In genomic region chr19:23382396-23382795, GRCm38 (mm10) we compare ENCODE assay signal across 16 mouse cellular contexts.
"Had no signal": no experiment of that assay in that cellular context is flagged by ENCODE, and none has a peak within 500 bp of the region (broad histone marks: within the 10 kb centered on the region; RNA-seq: fewer than 3 reads in every experiment).

No protein-coding gene starts in this region.

- DNase-seq: liver, postnatal 0 days; lung, adult 2 months; lung, postnatal 14 days; lung, postnatal 36 days; right cerebral cortex, postnatal 14 days; thymus, adult 18-20 months; thymus, postnatal 14 days; thymus, postnatal 36 days had no signal

- H3K4me3 ChIP-seq: lung, embryonic 15.5 days; megakaryocyte, embryonic 14.5 days; midbrain, embryonic 13.5 days; midbrain, embryonic 15.5 days; neural tube, embryonic 12.5 days had no signal

- H3K9ac ChIP-seq: liver, postnatal 0 days; lung, embryonic 15.5 days; midbrain, embryonic 13.5 days; midbrain, embryonic 15.5 days; neural tube, embryonic 12.5 days had no signal

- H3K27me3 ChIP-seq: lung, embryonic 15.5 days; midbrain, embryonic 13.5 days; midbrain, embryonic 15.5 days; neural tube, embryonic 12.5 days had no signal

- H3K4me1 ChIP-seq: megakaryocyte, embryonic 14.5 days; neural tube, embryonic 12.5 days had no signal

- H3K9me3 ChIP-seq: lung, embryonic 15.5 days; megakaryocyte, embryonic 14.5 days; midbrain, embryonic 13.5 days; midbrain, embryonic 15.5 days; neural tube, embryonic 12.5 days had no signal

- H3K4me2 ChIP-seq: lung, embryonic 15.5 days; midbrain, embryonic 11.5 days; midbrain, embryonic 13.5 days; midbrain, embryonic 15.5 days; neural tube, embryonic 12.5 days had no signal

- ATAC-seq: liver, postnatal 0 days; lung, postnatal 0 days; midbrain, embryonic 13.5 days; midbrain, embryonic 15.5 days had no signal

- H3K27ac ChIP-seq: lung, embryonic 15.5 days; macrophage; midbrain, embryonic 13.5 days; midbrain, embryonic 15.5 days; neural tube, embryonic 12.5 days had no signal

- H3K36me3 ChIP-seq: lung, embryonic 15.5 days; midbrain, embryonic 13.5 days; midbrain, embryonic 15.5 days; neural tube, embryonic 12.5 days had no signal
